Mouse (Mus musculus): ENCODE data around the gene AF067061.
"Not testable (repeated sequence)": the region's sequence is repeated elsewhere in the genome, so short reads cannot be mapped to it uniquely, and the experiment has no call there.

DNA sequence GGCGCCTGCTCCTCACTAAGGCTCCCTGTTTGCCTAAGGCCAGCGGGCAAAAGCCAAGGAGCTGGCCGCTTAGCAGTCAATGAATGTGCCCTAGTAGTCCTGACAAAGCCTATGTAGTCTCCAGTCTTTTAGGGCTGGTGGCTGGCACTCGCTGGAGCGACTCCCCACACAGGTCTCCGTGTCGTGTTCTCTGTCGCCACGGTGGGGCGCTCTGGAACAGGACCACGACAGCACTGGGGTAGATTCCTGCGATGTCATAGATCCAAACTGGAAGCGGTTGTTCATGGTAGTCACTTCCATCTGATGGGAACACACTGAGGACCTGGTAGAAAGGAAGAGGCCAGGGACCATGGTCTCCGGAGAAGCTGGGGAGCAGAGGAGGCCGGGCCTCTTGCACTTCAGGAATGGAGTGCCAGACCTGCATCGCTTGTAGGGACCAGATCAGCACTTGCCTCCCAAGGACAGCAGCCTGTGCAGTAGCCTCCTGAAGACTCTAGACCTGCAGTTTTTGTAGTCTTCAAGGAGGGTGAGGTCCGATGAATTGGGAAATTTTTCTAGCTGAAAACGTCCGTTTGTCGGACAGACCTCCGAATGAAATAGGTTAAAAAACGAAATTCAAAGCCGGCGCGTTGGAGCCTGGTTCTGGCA, 39.8 kb upstream of the AF067061 start:
- not testable (repeated sequence) for TF ChIP-seq CTCF, EP300 (IDR thresholded peaks at IDR 0.05; ENCODE audit: low read depth)

All from liver, postnatal 0 days (tissue).